Mouse (Mus musculus): ENCODE results near the gene Rheb. TPM values are rescaled to one million over a fixed set of nuclear protein-coding genes. Genes with fewer than 3 reads are reported as not detected.
"Not testable (repeated sequence)": the region's sequence is repeated elsewhere in the genome, so short reads cannot be mapped to it uniquely, and the experiment has no call there.

Gene Rheb
- 10 to 100 TPM; 82.7 to 87.0 TPM for total RNA-seq (2021)
- long read RNA-seq, experiment 1, transcript Rheb-201 (8 exons, 1,784 nt) = major isoform, 87 of 90 reads
- long read RNA-seq, experiment 1, partial matches to known transcripts = 0 of 90 reads
- long read RNA-seq, experiment 1, other reads (novel, unspliced or antisense) = 3 of 90 reads
- long read RNA-seq, experiment 2, full-length matches to known transcripts = 232 of 243 reads
- long read RNA-seq, experiment 2, partial matches to known transcripts = 3 of 243 reads
- long read RNA-seq, experiment 2, other reads (novel, unspliced or antisense) = 8 of 243 reads

GRCm38 (mm10) chr5:24842274-24843102 is at the start of gene Rheb:
Gene Rheb, minus strand, starts transcription at chr5:24842624.
- peak; percentile 94 to 96 for DNase-seq (ENCODE audit: low spot score in 2 of 2)

DNA sequence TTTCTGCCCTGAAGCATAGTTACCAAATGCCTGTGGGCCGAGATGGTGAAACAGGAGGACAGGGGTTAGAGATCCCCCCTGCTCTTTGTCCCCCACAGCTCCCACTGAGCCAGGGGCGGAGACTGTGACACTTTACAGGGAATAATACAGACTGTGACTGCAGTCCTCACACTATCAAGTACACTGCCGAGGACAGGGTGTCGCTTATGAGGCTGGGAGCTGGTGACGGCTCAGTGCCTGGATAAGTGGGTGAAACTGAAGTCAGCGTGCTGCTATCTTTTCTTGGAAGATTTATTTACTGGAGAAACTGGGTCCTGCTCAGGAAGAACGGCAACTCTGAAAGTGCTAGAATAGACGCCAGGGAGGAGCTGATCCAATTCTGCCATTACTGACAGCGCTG is 47.4 kb upstream of the Rheb start:
- no peak for DNase-seq (ENCODE audit: low spot score in 2 of 2)

DNA sequence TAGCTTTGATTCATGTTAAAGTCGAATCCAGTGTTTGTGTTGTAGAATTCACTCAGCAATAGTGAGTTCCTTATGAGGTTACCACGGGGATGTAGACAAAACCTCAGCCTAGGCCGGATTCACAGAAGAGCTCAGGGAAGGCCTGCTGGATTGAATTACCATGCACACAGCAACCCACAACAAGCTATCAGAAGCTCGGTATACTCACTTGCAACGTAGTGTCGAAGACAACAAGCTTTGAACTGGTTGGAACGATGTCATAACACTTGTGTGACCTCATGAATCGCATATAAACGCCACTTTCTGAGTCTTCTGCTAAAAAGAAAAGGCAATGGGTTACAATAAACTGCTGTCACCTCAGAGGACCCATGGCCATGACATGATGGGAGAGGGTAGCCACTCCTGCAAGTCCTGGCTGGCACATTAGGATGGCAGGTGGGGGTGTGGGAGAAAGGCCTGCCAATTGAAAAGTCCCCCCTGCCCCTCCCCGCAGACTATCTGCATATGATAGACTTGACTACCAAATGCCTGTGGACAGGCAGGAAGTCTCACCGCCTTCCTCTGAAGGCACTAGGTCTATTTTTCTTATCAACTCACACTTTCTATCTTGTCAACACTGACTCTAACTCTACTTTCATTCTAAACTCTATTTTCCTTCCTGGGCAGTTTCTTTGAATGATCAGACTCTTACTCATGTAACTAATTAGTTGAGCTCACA is 46.6 kb upstream of the Rheb start:
- no peak for DNase-seq (ENCODE audit: low spot score in 2 of 2)

GRCm38 (mm10) chr5:24887271-24887670 is 44.8 kb upstream of the Rheb start:
- DNase-seq (ENCODE audit: low spot score in 2 of 2) = no peak

GRCm38 (mm10) chr5:24878713-24879112 is 36.3 kb upstream of the Rheb start:
- DNase-seq (ENCODE audit: low spot score in 2 of 2) = no peak

GRCm38 (mm10) chr5:24877836-24878624 is 35.6 kb upstream of the Rheb start:
- no peak for DNase-seq (ENCODE audit: low spot score in 2 of 2)

DNA sequence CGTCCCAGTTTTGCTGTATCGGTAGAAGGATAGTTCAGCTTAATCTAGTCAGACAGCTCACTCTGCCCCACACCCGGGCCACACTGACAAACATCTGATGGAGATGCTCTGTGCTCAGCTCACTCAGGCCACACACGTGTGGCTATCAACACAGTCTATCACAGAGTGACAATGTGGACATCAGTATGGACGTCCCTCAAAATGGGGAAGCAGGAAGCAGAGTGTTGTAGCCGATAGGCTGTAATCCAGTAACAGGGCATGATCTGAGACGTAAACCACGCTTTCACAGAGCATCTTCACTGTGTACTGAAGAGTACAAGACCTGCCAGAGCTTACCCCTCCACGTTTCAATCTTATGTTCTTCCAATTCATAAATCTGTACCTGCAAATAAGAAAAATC is 34.2 kb upstream of the Rheb start:
- DNase-seq (ENCODE audit: low spot score in 2 of 2) = no peak

GRCm38 (mm10) chr5:24874111-24874510 is 31.7 kb upstream of the Rheb start:
- DNase-seq (ENCODE audit: low spot score in 2 of 2) = no peak

DNA sequence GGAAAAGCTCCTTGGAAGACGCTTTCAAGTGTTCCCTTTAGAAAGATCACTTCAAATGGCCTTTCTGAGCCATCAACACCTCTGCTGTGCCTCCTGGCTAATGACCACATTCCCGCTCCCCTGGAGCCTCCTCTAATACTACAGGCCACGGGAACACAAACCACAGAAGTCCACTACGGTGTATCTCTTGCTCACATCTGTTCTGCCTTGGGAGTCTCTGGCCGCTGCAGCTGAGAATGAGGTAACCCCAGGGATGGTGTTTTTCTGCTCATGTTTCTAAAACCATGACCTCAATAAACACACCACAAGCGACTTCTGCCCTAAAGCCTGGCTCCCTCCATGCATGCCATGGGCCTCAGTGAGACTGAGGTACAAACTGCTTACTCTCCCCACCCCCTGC is 30.8 kb upstream of the Rheb start:
- no peak for DNase-seq (ENCODE audit: low spot score in 2 of 2)

DNA sequence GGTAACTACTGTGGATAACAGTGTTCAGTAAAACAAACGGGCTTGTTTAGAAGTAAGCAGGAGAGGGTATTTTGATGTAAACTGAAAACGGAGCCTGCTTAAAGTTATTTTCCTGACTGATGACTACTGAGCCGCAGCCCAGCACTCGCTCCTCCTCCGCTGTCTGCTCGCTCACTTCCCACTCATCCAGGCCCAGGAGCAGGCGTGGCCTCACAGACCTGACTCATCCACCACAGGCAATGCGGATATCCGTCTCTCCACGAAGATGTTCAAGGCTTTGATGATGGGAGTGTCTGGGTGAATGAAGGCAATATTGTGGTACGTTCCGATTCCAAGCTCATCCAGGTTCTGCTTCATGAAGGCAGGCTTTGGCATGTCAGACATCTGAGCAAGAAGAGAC is 28.9 kb upstream of the Rheb start:
- DNase-seq (ENCODE audit: low spot score in 2 of 2) = peak in 1 of 2 experiments; percentile 28

GRCm38 (mm10) chr5:24869796-24870289 is 27.4 kb upstream of the Rheb start:
- no peak for DNase-seq (ENCODE audit: low spot score in 2 of 2)

- DNase-seq (ENCODE audit: low spot score in 2 of 2) = no peak
Observed at GRCm38 (mm10) chr5:24863804-24864203, 21.4 kb upstream of the Rheb start.

DNA sequence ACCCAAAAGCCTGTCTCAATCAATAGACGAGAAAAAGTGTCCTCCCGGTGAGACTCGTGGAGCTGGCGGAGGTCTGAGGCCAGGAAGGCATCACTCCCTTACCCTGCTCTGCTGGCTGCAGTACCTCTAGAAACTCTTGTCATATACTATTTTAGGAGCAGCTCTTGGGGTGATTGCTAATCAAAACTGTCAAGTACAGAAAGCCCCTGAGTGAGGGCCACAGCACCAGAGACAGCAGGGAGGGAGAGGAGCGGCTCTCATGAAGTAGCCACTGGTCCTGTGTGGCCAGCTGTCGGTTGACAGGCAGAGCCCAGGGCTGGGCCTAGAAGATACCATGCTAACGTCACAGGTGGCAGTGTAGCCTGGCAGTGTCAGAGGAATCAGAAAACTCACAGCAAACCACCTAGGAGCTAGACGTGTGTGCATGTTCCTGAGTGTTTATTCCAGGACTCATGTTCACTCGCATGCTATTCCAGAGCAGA is 19.1 kb upstream of the Rheb start:
- no peak for DNase-seq (ENCODE audit: low spot score in 2 of 2)

DNA sequence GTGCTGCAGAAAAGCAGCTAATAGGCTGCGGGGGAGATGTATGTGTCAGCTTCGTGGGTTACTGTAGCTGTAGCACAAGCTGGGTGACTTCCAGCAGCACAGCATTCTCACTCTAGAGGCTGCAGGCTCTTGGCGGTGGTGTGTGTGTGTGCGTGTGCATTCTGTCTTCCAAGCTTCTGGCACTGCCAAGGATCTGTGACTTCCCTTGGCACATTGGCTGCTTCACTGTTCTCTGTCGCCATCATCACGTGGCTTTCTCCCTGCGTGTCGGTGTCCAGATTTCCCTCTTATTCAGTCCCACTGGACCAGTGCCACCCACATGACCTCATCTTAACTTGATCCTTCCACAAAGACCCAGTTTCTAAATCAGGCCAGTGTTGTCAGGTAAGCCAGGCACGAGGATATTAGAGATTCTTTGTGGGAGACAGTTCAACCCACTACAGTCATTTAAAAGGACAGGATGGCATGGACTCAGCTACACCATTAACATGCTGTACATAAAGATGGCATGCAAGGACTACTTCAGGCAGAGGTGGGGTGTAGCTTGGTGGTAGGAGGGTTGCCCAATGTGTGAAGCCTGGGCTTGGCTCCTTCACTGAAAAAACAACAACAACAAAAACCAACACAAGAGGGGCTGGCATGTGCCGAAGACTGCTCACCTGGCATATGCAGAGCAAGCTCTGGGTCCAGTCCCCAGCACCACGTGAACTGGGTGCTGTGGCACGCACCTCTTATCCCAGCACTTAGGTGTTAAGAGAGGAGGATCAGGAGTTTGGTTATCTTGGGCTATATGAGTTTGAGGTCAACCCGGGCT is 18.4 kb upstream of the Rheb start:
- DNase-seq (ENCODE audit: low spot score in 2 of 2) = no peak

DNA sequence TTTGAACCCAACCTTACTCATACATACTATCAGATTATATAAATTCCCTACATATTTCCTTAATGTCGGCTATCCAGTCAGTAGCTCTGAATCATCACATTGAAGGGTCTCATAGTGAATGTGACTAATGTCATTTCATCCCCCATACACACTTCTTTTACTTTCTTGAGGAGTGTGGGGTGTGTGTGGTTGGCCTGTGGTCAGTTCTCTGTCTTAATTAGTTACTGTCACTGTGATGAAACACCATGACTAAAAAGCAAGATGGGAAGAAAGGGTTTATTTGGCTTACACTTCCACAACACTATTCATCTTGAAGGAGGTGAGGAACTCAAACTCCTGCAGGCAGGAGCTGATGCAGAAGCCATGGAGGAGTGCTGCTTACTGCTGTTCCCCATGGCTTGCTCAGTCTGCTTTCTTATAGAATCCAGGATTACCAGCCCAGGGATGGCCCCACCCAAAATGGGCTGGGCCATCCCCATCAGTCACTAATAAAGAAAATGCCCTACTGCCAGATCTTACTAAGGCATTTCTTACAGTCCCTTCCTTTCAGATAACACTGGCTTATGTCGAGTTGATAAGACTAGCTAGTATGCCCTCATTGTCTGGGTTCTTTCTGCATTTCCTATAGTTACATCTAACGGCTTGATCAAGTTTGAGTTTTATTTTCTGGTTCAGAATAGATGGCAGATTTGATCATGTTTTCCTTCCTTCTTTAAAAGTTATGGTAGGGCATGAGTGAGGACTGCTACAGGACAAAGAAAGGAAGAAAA is 17.5 kb upstream of the Rheb start:
- no peak for DNase-seq (ENCODE audit: low spot score in 2 of 2)

DNA sequence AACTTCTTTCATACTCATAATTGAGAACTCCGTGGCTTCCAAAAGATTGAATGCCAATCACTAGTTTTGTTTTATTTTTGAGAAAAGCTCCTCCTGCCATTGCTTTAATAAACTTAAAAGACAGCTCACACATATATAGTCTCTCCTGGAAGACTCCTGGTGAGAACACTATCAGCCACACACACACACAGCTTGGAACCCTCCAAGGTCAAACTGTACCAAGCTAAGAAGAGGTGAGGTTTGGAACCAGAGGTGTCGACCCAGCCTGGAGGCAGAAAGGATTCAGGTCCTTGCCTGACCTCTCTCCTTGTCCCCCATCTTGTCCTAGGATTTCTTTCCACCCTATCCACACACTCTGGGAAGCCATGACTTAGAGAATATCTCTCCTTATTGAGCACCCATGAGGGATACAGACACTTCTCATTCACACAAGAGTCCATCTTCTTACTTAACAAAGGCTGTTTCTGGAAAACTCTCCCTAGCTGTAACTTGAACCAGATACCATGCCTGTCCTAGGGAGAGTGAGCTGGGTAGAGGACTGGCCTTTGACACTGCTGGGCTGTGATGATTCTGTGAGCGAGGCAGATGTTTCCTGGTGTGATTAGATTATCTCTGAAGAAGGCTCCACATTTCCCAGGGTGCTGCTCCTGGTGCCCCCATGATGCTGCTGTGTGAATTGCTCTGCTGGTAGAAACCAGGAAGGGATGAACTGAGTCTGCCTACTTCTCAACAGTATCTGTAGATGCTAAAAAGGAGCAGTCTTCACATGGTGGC is 12.6 kb upstream of the Rheb start:
- DNase-seq (ENCODE audit: low spot score in 2 of 2) = no peak

GRCm38 (mm10) chr5:24854256-24854655 is 11.8 kb upstream of the Rheb start:
- peak; percentile 32 to 35 for DNase-seq (ENCODE audit: low spot score in 2 of 2)

DNA sequence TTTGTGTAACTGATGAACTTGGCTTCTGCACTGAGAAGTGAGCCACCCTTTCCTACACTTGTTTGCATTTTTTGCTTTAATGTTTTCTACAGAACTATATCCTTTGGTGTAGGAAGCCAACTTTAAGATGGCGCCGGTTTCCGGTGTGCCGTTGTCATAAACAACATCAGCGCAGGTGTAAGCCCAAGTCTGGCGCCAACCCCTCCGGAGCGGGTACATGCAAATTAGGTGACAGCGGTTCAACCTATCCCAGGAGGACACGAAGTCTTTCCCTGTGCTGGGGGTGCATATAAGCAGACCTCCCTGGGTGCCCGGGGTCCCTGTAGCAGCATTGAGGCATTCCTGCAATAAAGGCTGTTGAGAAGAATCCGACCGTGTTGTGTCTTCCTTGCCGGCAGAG is 5.8 kb upstream of the Rheb start:
- not testable (repeated sequence) for DNase-seq (ENCODE audit: low spot score in 2 of 2)
